Mouse (Mus musculus): Measurements from ENCODE around the gene Cpne1.

GRCm38 (mm10) chr2:156143953-156144724, 32.4 kb upstream of the Cpne1 start, which contains the start of the genes Romo1 and Nfs1:
- TF ChIP-seq CTCF (IDR thresholded peaks at IDR 0.05; ENCODE audit: low read depth, low read length) (no peak), POLR2A (IDR thresholded peaks at IDR 0.05; ENCODE audit: borderline replicate concordance, low read depth, low read length) (no peak; the same call in 1 of the 2 replicates)
